Mouse (Mus musculus): ENCODE data around the gene Fam19a3. TPM values are rescaled to one million over a fixed set of nuclear protein-coding genes. Genes with fewer than 3 reads are reported as not detected.
A peak's percentile ranks its signal among the peaks of the same experiment; 100 is the strongest.

The Fam19a3 gene
- total and polyA plus RNA-seq, 2 experiments from 2014 or later: 0.11 TPM; not detected in 1

DNA sequence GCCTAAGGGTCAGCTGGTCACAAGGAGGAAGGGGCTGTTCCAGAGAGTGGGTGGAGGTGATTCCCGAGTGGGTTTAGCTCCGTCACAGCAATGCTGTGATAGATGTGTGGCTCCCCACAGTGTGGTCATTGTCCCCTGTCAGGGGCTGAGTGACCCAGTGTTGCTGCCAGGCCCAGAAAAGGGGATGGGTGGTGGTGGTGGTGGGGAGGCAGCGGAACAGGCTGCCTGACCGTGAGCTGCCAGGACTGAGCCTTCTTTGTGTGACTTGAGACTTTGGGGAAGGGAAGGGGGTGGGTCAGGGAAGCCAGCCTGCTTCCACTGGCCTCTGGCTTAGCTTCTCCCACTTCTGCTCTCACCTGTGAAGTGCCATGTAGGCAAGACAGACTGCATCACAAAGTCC lies 9.4 kb upstream of the Fam19a3 start:
- DNase-seq (ENCODE audit: low spot score) (no peak), ATAC-seq (ENCODE audit: low FRiP score) (0 out of 2 replicates have a peak, but pooled peaks have one; percentile 6)
- 21% methylated on average over 4 of the region's 4 CpGs for WGBS
- TF ChIP-seq CTCF (IDR thresholded peaks at IDR 0.05): no peak
- Histone ChIP-seq H3K9ac (replicated peaks; ENCODE audit: low read length, poor library complexity, severe bottlenecking) (0 out of 2 replicates have a peak overlapping the region, but pooled peaks have one; percentile 14), H3K4me3 (ENCODE audit: low read depth, low read length) (no peak overlapping the region), H3K4me2 (ENCODE audit: low read depth, low read length, poor library complexity, severe bottlenecking) (peak overlapping the region; percentile 97; the same call in 1 of the 2 replicates), H3K27me3 (ENCODE audit: insufficient read depth, low read length) (peaks cover 15% of the 10 kb centered on the region; the same call in 1 of the 2 replicates), H3K27ac (ENCODE audit: low read depth, low read length) (0 out of 2 replicates have a peak overlapping the region, but pooled peaks have one; percentile 0), H3K9me3 (ENCODE audit: low read length) (no peaks in the 10 kb centered on the region), H3K4me1 (ENCODE audit: insufficient read depth, low read length) (no peaks in the 10 kb centered on the region; the same call in 1 of the 2 replicates), H3K36me3 (ENCODE audit: insufficient read depth, low read length) (peaks cover 7% of the 10 kb centered on the region; the same call in 1 of the 2 replicates)

DNA sequence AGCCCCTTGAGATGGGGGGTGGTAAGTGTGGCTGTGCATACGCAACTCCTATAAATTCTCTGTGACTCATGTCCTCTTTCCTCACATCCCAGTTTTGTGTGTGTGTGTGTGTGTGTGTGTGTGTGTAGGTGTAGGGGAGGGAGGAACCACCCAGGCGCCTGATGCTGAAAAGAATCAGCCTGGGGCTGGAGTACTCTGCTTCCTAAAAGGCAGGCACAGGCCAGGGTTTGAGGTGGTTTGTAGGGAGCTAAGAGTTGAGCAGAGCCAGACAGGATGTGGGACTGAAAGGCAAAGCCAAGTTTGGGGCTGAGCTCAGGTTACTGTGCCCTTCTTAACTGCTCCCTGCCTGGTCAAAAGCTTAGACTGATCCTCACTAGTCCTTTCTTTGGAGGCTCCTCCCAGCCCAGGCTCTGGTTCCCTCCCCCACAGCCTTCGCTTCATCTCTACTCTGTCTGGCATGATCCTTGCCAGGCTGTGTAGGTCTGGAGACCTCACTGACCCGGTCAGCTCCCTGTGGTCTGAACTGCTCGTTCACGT lies 8.8 kb upstream of the Fam19a3 start:
- no peak for DNase-seq (ENCODE audit: low spot score)
- peak overlapping the region; percentile 53; the same call in 1 of the 2 replicates for H3K4me3 ChIP-seq (ENCODE audit: low read depth, low read length)
- H3K9me3 ChIP-seq (ENCODE audit: low read length): no peaks in the 10 kb centered on the region
- H3K27me3 ChIP-seq (ENCODE audit: insufficient read depth, low read length): peaks cover 20% of the 10 kb centered on the region; the same call in 1 of the 2 replicates
- peak overlapping the region; percentile 97 for H3K4me2 ChIP-seq (ENCODE audit: low read depth, low read length, poor library complexity, severe bottlenecking)
- H3K9ac ChIP-seq (replicated peaks; ENCODE audit: low read length, poor library complexity, severe bottlenecking): 0 out of 2 replicates have a peak overlapping the region, but pooled peaks have one; percentile 14
- ATAC-seq (ENCODE audit: low FRiP score): 0 out of 2 replicates have a peak, but pooled peaks have one; percentile 1
- TF ChIP-seq CTCF (IDR thresholded peaks at IDR 0.05): no peak
- 40% methylated on average over 6 of the region's 6 CpGs for WGBS
- peaks cover 3% of the 10 kb centered on the region; the same call in 1 of the 2 replicates for H3K36me3 ChIP-seq (ENCODE audit: insufficient read depth, low read length)
- no peaks in the 10 kb centered on the region; the same call in 1 of the 2 replicates for H3K4me1 ChIP-seq (ENCODE audit: insufficient read depth, low read length)
- 0 out of 2 replicates have a peak overlapping the region, but pooled peaks have one; percentile 0 for H3K27ac ChIP-seq (ENCODE audit: low read depth, low read length)

DNA sequence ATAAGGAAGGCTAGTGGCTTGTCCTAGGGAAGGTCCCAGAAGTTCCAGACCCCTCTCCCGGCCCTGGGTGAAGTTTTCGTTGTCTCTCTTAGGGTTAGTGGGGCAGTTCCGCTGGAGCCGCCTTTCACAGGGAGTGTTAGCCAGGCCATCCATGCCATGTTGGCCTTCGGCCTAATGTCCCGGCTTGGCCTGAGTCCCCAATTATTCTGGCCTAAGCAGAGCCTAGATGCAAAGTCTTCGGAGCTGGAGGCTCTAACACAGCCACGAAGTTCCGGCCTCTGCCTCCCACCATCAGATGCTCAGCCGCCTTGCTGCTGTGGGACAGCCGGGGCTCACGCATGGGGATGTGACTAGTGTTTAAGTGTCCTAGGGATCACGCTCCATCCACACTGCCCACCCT lies 8.2 kb upstream of the Fam19a3 start:
- Histone ChIP-seq H3K4me1 (ENCODE audit: insufficient read depth, low read length) (no peaks in the 10 kb centered on the region; the same call in 1 of the 2 replicates), H3K9me3 (ENCODE audit: low read length) (no peaks in the 10 kb centered on the region), H3K27me3 (ENCODE audit: insufficient read depth, low read length) (peaks cover 22% of the 10 kb centered on the region; the same call in 1 of the 2 replicates), H3K36me3 (ENCODE audit: insufficient read depth, low read length) (no peaks in the 10 kb centered on the region), H3K4me2 (ENCODE audit: low read depth, low read length, poor library complexity, severe bottlenecking) (peak overlapping the region; percentile 97), H3K4me3 (ENCODE audit: low read depth, low read length) (peak overlapping the region; percentile 53), H3K27ac (ENCODE audit: low read depth, low read length) (0 out of 2 replicates have a peak overlapping the region, but pooled peaks have one; percentile 26), H3K9ac (replicated peaks; ENCODE audit: low read length, poor library complexity, severe bottlenecking) (0 out of 2 replicates have a peak overlapping the region, but pooled peaks have one; percentile 0)
- DNase-seq (ENCODE audit: low spot score): peak; percentile 42
- TF ChIP-seq CTCF (IDR thresholded peaks at IDR 0.05): no peak
- 40% methylated on average over 13 of the region's 13 CpGs for WGBS
- no peak for ATAC-seq (ENCODE audit: low FRiP score)

DNA sequence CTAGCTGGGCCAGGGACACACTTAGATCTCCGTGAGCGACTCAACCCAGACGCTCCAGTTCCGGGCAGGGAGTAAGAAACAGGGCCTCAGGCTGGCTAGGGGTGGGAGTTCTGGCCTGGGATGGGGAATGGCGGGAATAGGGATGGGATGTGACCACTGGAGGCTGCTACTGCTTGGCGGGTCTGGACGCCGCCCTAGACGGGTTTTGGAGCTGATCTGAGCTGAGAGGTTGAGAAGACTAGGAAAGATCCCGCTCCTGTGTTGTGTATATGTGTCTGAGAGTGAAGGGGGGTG lies 7.6 kb upstream of the Fam19a3 start:
- ATAC-seq (ENCODE audit: low FRiP score) (peak; percentile 20; the same call in 1 of the 2 replicates), DNase-seq (ENCODE audit: low spot score) (no peak)
- TF ChIP-seq CTCF (IDR thresholded peaks at IDR 0.05): no peak
- Histone ChIP-seq H3K9me3 (ENCODE audit: low read length) (no peaks in the 10 kb centered on the region), H3K36me3 (ENCODE audit: insufficient read depth, low read length) (no peaks in the 10 kb centered on the region), H3K9ac (replicated peaks; ENCODE audit: low read length, poor library complexity, severe bottlenecking) (peak overlapping the region; percentile 55), H3K4me3 (ENCODE audit: low read depth, low read length) (peak overlapping the region; percentile 53), H3K27me3 (ENCODE audit: insufficient read depth, low read length) (peaks cover 23% of the 10 kb centered on the region; the same call in 1 of the 2 replicates), H3K27ac (ENCODE audit: low read depth, low read length) (0 out of 2 replicates have a peak overlapping the region, but pooled peaks have one; percentile 26), H3K4me2 (ENCODE audit: low read depth, low read length, poor library complexity, severe bottlenecking) (peak overlapping the region; percentile 97), H3K4me1 (ENCODE audit: insufficient read depth, low read length) (no peaks in the 10 kb centered on the region; the same call in 1 of the 2 replicates)
- 6% methylated on average over 10 of the region's 10 CpGs for WGBS

DNA sequence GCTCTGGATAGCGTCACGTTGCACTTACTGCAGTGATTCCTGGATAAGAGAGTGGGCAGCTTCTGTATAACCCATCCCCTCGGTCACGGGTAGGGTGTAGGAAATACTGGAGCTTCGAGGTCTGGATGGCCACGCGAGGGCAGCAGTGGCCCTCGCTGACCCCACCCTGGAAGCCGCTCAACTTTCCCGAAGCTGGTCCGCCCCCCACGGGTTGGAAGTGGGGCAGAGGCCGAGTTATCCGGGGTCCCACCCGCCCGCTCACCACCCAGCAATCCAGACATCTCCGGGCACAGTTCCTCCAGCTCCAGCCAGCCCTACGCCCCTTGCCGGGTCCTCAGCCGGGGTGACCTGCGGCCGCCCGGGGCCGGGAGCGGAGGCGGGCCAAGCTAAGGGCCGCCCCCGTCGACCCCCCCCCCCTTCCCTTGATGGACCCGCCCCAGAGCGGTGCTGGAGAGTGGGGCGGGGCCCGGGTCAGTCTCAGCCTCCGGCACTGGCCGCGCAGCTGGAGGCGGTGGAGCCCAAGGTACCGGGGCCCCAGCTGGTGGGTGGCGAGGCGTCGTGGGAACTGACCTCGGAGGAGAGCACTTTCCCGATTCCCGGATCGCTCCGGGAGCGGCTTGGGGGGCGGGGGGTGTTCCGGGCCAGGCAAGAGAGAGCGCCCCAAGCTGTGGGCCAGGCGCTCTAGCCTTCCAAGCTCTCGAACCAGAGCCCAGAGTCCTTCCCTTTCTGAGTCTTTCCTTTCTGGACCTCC lies 7.1 kb upstream of the Fam19a3 start:
- Histone ChIP-seq H3K27ac (ENCODE audit: low read depth, low read length) (0 out of 2 replicates have a peak overlapping the region, but pooled peaks have one; percentile 26), H3K9me3 (ENCODE audit: low read length) (no peaks in the 10 kb centered on the region), H3K9ac (replicated peaks; ENCODE audit: low read length, poor library complexity, severe bottlenecking) (peak overlapping the region; percentile 55), H3K4me3 (ENCODE audit: low read depth, low read length) (peak overlapping the region; percentile 53), H3K36me3 (ENCODE audit: insufficient read depth, low read length) (no peaks in the 10 kb centered on the region), H3K4me1 (ENCODE audit: insufficient read depth, low read length) (no peaks in the 10 kb centered on the region; the same call in 1 of the 2 replicates), H3K27me3 (ENCODE audit: insufficient read depth, low read length) (peaks cover 28% of the 10 kb centered on the region; the same call in 1 of the 2 replicates), H3K4me2 (ENCODE audit: low read depth, low read length, poor library complexity, severe bottlenecking) (peak overlapping the region; percentile 97)
- ATAC-seq (ENCODE audit: low FRiP score) (peak; percentile 78), DNase-seq (ENCODE audit: low spot score) (peak; percentile 78)
- WGBS: under 1% methylated on average over 41 of the region's 52 CpGs
- TF ChIP-seq CTCF (IDR thresholded peaks at IDR 0.05): peak; percentile 72

Data from midbrain, postnatal 0 days (tissue).